ENCODE assay signal across 13 mouse cellular contexts in genomic region chr3:138240411-138240810, GRCm38 (mm10). TPM values are rescaled to one million over a fixed set of nuclear protein-coding genes. Genes with fewer than 3 reads are reported as not detected.
DNase-seq lines count a peak whose midpoint lies in the region; ATAC-seq and TF ChIP-seq lines count a peak whose summit lies in the region.
"Had no signal": no experiment of that assay in that cellular context is flagged by ENCODE, and none has a peak within 500 bp of the region (broad histone marks: within the 10 kb centered on the region; RNA-seq: fewer than 3 reads in every experiment).

No protein-coding gene starts in this region.

- TF ChIP-seq CTCF in kidney, adult 2 months (conservative IDR thresholded peaks at IDR 0.05; ENCODE audit: insufficient read depth, insufficient read length, low read depth, low read length): 0 out of 2 replicates have a peak, but pooled peaks have one; percentile 3
- TF ChIP-seq CTCF in stomach, postnatal 0 days (IDR thresholded peaks at IDR 0.05; ENCODE audit: low read depth): peak; percentile 72

- no peak overlapping the region for H3K4me3 ChIP-seq in kidney, adult 2 months (ENCODE audit: insufficient read depth, low read depth, low read length)
- no peak overlapping the region for H3K4me3 ChIP-seq in midbrain, embryonic 15.5 days
- no peak overlapping the region for H3K4me3 ChIP-seq in midbrain, embryonic 13.5 days (replicated peaks)
- no peak overlapping the region for H3K4me3 ChIP-seq in stomach, postnatal 0 days (ENCODE audit: low read depth, low read length)
- H3K4me3 ChIP-seq: embryonic facial prominence, embryonic 15.5 days had no signal

- WGBS in kidney, adult 2 months: 56% methylated on average over 3 of the region's 3 CpGs
- WGBS in midbrain, embryonic 15.5 days: 90% methylated on average over 3 of the region's 3 CpGs
- WGBS in midbrain, embryonic 13.5 days: 91% methylated on average over 3 of the region's 3 CpGs
- WGBS in stomach, postnatal 0 days: 87% methylated on average over 3 of the region's 3 CpGs

- no peaks in the 10 kb centered on the region for H3K9me3 ChIP-seq in midbrain, embryonic 15.5 days
- H3K9me3 ChIP-seq in midbrain, embryonic 13.5 days: no peaks in the 10 kb centered on the region
- no peaks in the 10 kb centered on the region for H3K9me3 ChIP-seq in stomach, postnatal 0 days (ENCODE audit: control insufficient read depth, low read length)
- H3K9me3 ChIP-seq: embryonic facial prominence, embryonic 15.5 days had no signal

- TF ChIP-seq POLR2A in kidney, adult 2 months (IDR thresholded peaks at IDR 0.05; ENCODE audit: low read depth, low read length): no peak

- H3K27ac ChIP-seq in kidney, adult 2 months (ENCODE audit: insufficient read depth, low read depth, low read length): 0 out of 2 replicates have a peak overlapping the region, but pooled peaks have one; percentile 24
- no peak overlapping the region for H3K27ac ChIP-seq in midbrain, embryonic 15.5 days
- no peak overlapping the region for H3K27ac ChIP-seq in midbrain, embryonic 13.5 days
- no peak overlapping the region for H3K27ac ChIP-seq in stomach, postnatal 0 days (replicated peaks)
- H3K27ac ChIP-seq: embryonic facial prominence, embryonic 15.5 days had no signal

- ATAC-seq in midbrain, embryonic 15.5 days (replicated peaks): 0 out of 2 replicates have a peak, but pooled peaks have one; percentile 43
- no peak for ATAC-seq in midbrain, embryonic 13.5 days
- ATAC-seq in stomach, postnatal 0 days (ENCODE audit: low FRiP score, low TSS enrichment): no peak

- DNase-seq in adrenal gland, postnatal 14 days: peak; percentile 25
- DNase-seq in adrenal gland, adult 18-20 months (ENCODE audit: low spot score in 2 of 2): no peak
- peak; percentile 49 for DNase-seq in kidney, adult 2 months
- DNase-seq in kidney, adult 8-10 months: no peak
- DNase-seq in stomach, postnatal 0 days (ENCODE audit: low spot score): peak; percentile 35
- DNase-seq in MN1 (ENCODE audit: low spot score): no peak
- DNase-seq: B cell, adult 2 months; heart, postnatal 14 days; layer of hippocampus, adult 9-11 months had no signal

- H3K4me1 ChIP-seq in kidney, adult 2 months (ENCODE audit: control insufficient read depth, insufficient read depth, low read length): peaks cover 41% of the 10 kb centered on the region
- H3K4me1 ChIP-seq in midbrain, embryonic 15.5 days: no peaks in the 10 kb centered on the region
- peaks cover 5% of the 10 kb centered on the region; the same call in 1 of the 2 replicates for H3K4me1 ChIP-seq in midbrain, embryonic 13.5 days (replicated peaks)
- H3K4me1 ChIP-seq in stomach, postnatal 0 days (replicated peaks; ENCODE audit: control insufficient read depth, insufficient read depth): no peaks in the 10 kb centered on the region
- H3K4me1 ChIP-seq: embryonic facial prominence, embryonic 15.5 days had no signal

- H3K36me3 ChIP-seq in kidney, adult 2 months (ENCODE audit: control insufficient read depth, insufficient read depth, low read length): no peaks in the 10 kb centered on the region
- H3K36me3 ChIP-seq in midbrain, embryonic 15.5 days (replicated peaks): no peaks in the 10 kb centered on the region
- no peaks in the 10 kb centered on the region for H3K36me3 ChIP-seq in midbrain, embryonic 13.5 days
- H3K36me3 ChIP-seq in stomach, postnatal 0 days (ENCODE audit: control insufficient read depth, insufficient read depth, low read length): no peaks in the 10 kb centered on the region
- H3K36me3 ChIP-seq: embryonic facial prominence, embryonic 15.5 days had no signal

- H3K4me2 ChIP-seq in midbrain, embryonic 15.5 days: no peak overlapping the region
- no peak overlapping the region for H3K4me2 ChIP-seq in midbrain, embryonic 13.5 days (replicated peaks)
- H3K4me2 ChIP-seq in stomach, postnatal 0 days (replicated peaks; ENCODE audit: low read depth): no peak overlapping the region
- H3K4me2 ChIP-seq: embryonic facial prominence, embryonic 15.5 days had no signal

- H3K27me3 ChIP-seq in kidney, adult 2 months (replicated peaks; ENCODE audit: control insufficient read depth, insufficient read depth, low read length): no peaks in the 10 kb centered on the region
- H3K27me3 ChIP-seq in midbrain, embryonic 15.5 days (replicated peaks): no peaks in the 10 kb centered on the region
- no peaks in the 10 kb centered on the region for H3K27me3 ChIP-seq in midbrain, embryonic 13.5 days
- H3K27me3 ChIP-seq in stomach, postnatal 0 days (ENCODE audit: control insufficient read depth, insufficient read depth, low read length): no peaks in the 10 kb centered on the region
- H3K27me3 ChIP-seq: embryonic facial prominence, embryonic 15.5 days had no signal

- H3K9ac ChIP-seq in midbrain, embryonic 15.5 days: no peak overlapping the region
- H3K9ac ChIP-seq in midbrain, embryonic 13.5 days (replicated peaks): no peak overlapping the region
- no peak overlapping the region for H3K9ac ChIP-seq in stomach, postnatal 0 days (ENCODE audit: low read length)
- H3K9ac ChIP-seq: embryonic facial prominence, embryonic 15.5 days had no signal

- no peak for TF ChIP-seq EP300 in stomach, postnatal 0 days (optimal IDR thresholded peaks at IDR 0.05)

RNA-seq across cellular contexts. Expression of gene Adh1, which starts 20.4 kb away (rescaled TPM):
- total RNA-seq in adrenal gland, postnatal 14 days (2021): 3,758 and 4,029 TPM in 2 replicates
- total RNA-seq in adrenal gland, adult 18-20 months (2021): 1,000 to 10,000 TPM in 1 of 2 experiments, 100 to 1,000 TPM in 1; 384 to 6,834 TPM
- polyA plus RNA-seq in kidney, adult 2 months (2012; rRNA removed): 251 and 256 TPM in 2 replicates
- 1.1 TPM in 2 replicates for polyA plus RNA-seq in midbrain, embryonic 15.5 days (2015; fragmentation: Nextera tagmentation; extraction: Ambion mirVana)
- polyA plus RNA-seq in midbrain, embryonic 13.5 days (2015; fragmentation: Nextera tagmentation; extraction: Ambion mirVana): 0.81 and 0.97 TPM in 2 replicates
- 134 and 155 TPM in 2 replicates for polyA plus RNA-seq in stomach, postnatal 0 days (2015; fragmentation: Nextera tagmentation; extraction: Ambion mirVana)

RNA-seq across cellular contexts. Expression of gene Adh7, which starts 22.9 kb away (rescaled TPM):
- total RNA-seq in adrenal gland, postnatal 14 days (2021): 18.2 and 24.3 TPM in 2 replicates
- total RNA-seq in adrenal gland, adult 18-20 months (2021): 100 to 1,000 TPM in 1 of 2 experiments, 1 to 10 TPM in 1; 2.8 to 129 TPM
- polyA plus RNA-seq in kidney, adult 2 months (2012; rRNA removed): 0.25 and 0.29 TPM in 2 replicates
- polyA plus RNA-seq in midbrain, embryonic 15.5 days (2015; fragmentation: Nextera tagmentation; extraction: Ambion mirVana): 1.2 and 1.4 TPM in 2 replicates
- 0.46 and 0.66 TPM in 2 replicates for polyA plus RNA-seq in midbrain, embryonic 13.5 days (2015; fragmentation: Nextera tagmentation; extraction: Ambion mirVana)
- polyA plus RNA-seq in stomach, postnatal 0 days (2015; fragmentation: Nextera tagmentation; extraction: Ambion mirVana): 31.3 and 43.4 TPM in 2 replicates

RNA-seq across cellular contexts. Expression of gene 4930579F01Rik, which starts 46.8 kb away (rescaled TPM):
- not detected in 2 replicates for total RNA-seq in adrenal gland, postnatal 14 days (2021)
- total RNA-seq in adrenal gland, adult 18-20 months (2021): not detected
- polyA plus RNA-seq in kidney, adult 2 months (2012; rRNA removed): 0.31 TPM in 1 of 2 replicates, not detected in the other
- polyA plus RNA-seq in midbrain, embryonic 15.5 days (2015; fragmentation: Nextera tagmentation; extraction: Ambion mirVana): not detected in 2 replicates
- polyA plus RNA-seq in midbrain, embryonic 13.5 days (2015; fragmentation: Nextera tagmentation; extraction: Ambion mirVana): not detected in 2 replicates
- polyA plus RNA-seq in stomach, postnatal 0 days (2015; fragmentation: Nextera tagmentation; extraction: Ambion mirVana): 0.11 and 0.22 TPM in 2 replicates
- total RNA-seq: gastrocnemius, adult 18-20 months; heart, postnatal 14 days had no signal

Comparison
In these comparisons a context has a peak if more than half of its experiments do, and no peak if none do; other contexts are left out.
1. DNase-seq: peak in adrenal gland, postnatal 14 days (single experiment), kidney, adult 2 months (single experiment) and stomach, postnatal 0 days (single experiment); none in adrenal gland, adult 18-20 months (0 of 2), kidney, adult 8-10 months (0 of 2) and MN1 (single experiment).
2. RNA of gene Adh1, which starts 20.4 kb away (polyA plus RNA-seq): 251 to 256 TPM in kidney, adult 2 months and 134 to 155 TPM in stomach, postnatal 0 days; 1.1 TPM in midbrain, embryonic 15.5 days and 0.81 to 0.97 TPM in midbrain, embryonic 13.5 days; every median in the first group is over 10 times any median in the second.
3. RNA of gene Adh7, which starts 22.9 kb away (polyA plus RNA-seq): 31.3 to 43.4 TPM in stomach, postnatal 0 days; 1.2 to 1.4 TPM in midbrain, embryonic 15.5 days, 0.46 to 0.66 TPM in midbrain, embryonic 13.5 days and 0.25 to 0.29 TPM in kidney, adult 2 months; every median in the first group is over 10 times any median in the second.